Mouse (Mus musculus): ENCODE data around the gene Tmod1.

Gene Tmod1

DNA sequence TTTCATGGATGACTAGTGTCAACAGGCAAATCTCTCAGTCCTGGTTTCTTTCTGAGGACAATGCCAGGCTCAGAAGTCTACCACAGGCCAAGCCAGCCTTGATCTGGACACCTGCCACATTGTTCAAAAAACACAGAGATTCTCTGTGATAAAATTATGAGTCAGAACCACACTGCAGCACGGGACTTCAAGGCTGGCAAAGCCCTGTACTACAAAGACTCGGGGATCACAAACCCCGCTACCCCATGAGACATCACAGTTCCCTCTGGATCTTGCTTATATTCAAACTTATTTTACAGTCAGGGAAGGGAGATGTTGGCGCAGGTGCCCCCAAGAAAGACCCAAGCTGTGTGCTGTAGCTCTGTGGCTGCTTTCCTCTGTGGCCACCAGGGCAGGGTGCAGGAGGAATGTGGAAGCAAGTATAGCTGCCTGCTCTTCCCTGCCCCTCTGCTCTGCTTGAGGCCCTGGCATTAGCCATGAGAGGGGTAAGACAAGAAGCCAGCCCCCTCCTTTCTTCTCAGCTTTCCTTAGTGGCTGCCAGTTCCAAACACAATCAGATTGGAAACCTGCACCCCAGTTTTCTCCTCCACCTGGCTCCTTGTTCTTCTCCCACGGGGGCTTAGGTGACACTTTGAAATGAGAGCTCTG is 53.8 kb downstream of the Tmod1 start:
- DNase-seq: peak; percentile 68 to 81

DNA sequence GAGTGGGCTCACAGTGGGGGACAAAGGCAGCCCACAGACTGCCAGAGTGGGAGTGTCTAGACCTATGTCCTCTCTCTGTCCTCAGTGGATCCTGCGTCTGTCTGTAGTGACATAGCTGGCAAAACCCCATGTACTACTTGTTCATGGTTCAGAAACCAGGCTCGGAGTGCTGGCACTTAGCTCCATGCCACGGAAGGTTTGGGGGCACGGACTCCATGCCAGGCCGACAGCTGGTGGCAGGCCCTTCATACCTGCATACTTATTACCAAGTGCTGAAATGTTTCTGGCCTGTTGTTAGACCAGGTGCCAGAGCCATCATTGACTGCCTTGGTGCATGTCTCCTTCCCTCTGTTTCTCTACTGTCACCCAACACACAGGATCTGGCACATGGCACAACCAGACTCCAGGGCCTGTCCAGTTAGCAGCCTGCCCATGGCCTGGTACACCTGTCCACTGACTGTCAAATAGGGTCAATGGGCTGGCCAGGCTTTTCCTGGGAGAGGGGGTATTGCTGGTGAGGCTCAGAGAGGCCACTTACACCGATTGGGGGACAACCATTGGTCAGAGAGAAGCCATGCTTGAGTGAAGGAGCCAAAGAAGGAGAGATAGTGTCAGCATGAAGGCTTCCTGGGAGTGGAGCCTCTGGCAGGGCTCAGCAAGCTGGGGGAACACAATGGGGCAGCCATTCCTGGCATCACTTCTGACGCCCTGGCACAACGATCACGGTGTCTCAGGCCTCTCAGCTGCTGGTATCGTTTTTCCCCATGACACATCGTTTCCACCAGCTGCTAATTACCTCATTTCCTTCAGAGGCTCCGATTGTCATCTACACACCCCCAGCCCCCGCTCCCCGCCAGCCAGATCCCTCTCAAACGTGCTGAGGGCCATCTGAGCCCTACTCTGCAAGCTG is 56.4 kb downstream of the Tmod1 start:
- peak; percentile 64 to 72 for DNase-seq

DNA sequence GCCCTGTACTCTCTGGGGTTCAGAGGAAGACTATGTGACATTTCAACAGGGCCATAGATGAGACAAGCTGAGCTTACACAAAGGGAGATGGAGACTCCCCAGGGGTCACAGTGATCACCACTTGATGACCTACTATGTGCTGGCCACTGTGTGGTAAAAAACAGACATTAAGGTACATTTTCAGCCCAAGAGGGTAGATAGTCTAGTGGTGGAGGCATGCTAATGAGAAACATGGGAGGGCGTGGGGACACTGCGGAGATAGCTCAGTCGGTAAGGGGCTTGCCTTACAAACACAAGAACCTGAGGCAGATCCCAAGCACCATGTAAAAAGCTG is 57.1 kb downstream of the Tmod1 start:
- DNase-seq: no peak

DNA sequence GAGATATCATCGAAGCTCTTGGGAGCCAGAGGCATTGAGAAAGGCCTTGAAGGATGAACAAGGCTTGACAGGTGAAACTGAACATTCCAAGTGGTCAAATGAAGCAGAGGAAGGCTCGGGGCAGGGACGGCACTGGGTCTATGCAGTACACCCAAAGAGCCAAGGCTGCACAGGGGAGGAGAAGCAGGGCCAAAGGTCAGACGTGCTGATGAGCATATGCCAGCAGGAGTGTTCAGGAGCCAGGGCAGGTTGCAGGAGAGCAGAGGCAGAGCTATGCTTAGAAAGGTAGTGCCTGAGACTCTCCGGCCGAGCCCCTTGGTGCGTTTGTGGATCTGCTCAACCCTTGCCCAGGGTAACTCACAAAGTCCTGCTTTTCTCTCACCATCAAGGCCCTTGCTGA is 57.8 kb downstream of the Tmod1 start:
- DNase-seq: no peak

DNA sequence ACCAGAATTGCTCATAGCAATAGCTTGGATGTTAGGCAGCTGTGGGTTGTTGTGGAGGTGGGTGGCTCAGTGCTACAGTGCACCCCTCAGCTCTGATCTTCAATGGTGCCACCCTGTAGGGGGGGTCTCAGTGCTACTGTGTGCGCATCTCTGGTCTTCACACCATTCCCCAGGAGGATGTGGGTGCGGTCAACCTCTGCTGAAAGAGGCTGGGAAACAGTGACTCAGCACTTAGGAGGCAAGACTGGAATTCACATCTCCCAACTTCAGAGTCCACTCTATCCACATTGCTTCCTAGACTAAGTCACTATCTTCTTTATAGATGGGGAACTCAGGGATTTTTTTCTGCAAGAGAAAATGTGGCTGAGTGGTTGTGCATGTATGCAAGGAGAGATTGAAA is 58.9 kb downstream of the Tmod1 start:
- DNase-seq: no peak

DNA sequence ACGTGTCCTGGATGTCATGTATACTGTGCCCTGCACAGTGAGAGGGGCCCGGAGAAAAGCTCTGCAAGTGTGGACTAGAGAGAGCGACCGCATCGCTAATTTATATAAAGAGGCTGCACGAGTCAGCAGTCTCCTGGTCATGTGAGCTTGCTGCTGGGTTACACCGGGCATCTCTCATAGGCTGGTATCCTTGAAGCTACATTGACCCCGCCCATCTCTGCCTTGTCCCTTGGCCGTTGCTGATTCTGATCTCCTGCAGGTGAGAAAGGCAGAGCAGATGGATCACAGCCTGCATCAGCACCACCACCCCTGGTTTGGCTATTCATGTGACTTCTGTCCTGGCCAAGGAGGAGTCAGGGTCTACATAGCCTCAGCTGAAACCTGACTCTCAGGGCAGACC is 60.4 kb downstream of the Tmod1 start:
- DNase-seq: peak; percentile 60 to 70

DNA sequence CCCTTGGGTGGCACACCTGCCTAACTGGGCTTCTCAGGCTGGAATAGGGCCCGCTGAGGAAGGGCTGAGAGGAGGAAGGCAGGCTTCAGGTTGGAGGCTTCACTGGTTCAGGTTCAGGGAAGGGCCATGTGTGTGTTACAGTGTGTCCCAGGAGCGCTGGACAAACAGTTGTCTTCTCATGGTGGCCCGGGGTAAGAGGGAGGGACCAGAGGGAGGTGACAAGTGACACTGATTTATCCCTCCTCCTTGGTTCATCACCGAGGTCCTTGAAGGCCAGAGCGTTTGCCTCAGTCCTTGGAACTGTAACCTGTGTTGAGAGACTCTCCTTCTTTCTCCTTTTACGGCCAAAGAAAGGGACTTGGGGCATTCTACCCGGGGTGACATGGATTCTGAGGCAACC is 61.8 kb downstream of the Tmod1 start:
- no peak for DNase-seq

DNA sequence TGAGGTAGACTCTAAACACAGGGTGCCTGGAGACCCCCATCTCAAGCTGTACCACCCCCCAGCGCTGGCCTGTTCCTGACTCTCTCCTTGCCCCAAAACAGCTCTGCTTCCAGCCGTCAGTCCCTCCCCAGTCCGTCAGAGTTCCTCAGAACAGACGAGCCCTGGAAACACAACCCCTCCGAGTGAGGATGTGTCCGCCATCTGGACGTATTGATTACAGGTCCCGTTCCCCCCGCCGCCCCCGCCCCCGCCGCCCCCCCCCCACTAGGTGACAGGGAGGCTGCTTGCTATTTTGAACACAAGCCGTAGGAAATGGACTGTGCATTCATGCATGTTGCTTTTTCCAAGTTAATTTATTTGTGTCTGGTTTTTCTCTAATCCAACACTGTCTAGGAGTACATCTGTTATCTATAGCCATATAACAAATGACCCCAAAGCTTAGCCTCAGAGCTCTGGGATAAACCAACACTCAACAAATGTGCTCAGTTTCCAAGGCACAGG is 62.5 kb downstream of the Tmod1 start:
- DNase-seq: no peak

DNA sequence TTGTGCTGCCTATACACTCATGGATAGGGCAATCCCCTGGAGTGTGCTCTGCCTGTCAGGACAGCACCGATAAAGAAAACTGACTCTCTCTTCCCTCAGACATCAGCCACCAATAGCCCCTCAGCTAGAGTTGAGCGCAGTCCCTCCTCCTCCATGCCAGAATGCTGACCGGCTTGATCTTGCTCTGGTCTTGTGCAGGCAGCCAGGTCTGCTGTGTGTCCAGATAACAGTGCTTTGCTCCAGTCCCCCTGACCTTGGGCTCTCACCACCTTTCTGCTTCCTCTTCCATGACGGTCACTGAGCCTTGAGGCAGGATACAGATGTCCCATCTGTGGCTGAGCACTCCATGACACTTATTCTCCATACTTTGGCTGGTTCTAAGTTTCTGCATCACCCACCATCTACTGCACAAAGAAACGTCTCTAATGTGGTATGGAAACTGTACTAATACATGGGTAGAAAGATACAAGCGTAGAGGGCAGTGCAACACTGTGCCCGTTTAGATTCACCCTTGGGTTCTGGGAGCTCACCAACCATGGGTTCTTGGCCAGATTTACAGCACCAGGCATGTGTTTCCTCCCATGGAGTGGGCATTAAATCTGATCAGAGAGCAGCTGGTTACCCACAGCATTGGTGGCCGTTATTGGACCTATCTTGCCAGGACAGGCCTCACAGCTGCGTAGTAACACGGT is 63.5 kb downstream of the Tmod1 start:
- DNase-seq: no peak

DNA sequence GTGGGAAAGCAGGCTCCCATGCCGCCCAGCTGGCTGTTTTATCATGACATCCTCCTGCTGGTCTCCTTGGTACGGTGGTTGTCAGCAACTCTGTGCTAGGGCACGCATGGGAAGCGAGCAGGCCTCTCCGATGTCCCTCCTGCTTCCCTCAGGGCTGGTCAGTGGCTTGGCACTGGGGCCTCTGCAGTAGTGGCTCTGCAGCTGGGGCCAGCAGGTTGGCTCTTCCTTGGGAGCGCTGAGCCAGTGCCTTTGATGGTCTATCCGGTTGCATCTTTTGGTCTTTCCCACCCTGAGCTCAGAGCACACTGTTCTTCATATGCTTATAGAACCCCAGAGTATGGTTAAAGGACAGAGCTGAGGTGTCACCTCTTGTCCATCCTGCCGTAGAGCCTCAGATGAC is 71.3 kb downstream of the Tmod1 start:
- no peak for DNase-seq

DNA sequence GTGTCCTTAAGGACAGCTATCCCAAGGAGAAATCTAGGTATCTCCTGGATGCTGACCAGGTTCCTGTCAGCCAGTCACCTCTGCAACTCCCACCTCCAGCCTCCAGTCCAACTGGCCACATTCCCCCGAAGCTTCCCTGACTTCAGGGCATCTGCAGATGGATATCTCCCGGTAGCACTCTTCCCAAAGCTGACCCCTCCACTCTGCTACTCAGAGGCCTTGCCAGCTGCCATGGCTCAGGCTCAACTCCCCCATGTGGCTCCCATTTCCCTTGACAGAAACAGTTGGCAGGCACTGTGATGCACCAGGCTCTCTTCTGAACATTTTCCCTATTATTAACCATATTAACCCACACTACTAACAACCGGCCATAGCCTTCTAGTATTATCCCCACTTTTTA is 72.6 kb downstream of the Tmod1 start:
- peak; percentile 73 to 74 for DNase-seq

DNA sequence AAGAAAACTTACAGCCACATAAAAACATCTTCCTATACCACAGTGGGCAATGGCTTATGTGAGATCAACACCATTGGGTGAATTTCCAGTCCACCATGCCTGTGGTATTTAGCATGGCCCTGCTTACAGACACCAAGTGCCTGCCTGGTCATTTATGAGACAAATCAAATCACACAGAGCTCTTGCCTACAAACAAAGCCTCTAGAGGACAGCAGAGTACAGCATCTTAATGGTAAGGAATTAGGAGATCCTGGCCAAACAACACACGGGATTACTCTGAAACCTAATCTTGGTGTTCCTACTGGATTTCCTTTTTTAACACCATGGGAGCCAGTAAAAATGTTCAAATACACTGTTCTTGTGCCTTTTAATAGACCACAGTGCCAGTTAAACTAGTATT is 76.6 kb downstream of the Tmod1 start:
- DNase-seq: no peak

DNA sequence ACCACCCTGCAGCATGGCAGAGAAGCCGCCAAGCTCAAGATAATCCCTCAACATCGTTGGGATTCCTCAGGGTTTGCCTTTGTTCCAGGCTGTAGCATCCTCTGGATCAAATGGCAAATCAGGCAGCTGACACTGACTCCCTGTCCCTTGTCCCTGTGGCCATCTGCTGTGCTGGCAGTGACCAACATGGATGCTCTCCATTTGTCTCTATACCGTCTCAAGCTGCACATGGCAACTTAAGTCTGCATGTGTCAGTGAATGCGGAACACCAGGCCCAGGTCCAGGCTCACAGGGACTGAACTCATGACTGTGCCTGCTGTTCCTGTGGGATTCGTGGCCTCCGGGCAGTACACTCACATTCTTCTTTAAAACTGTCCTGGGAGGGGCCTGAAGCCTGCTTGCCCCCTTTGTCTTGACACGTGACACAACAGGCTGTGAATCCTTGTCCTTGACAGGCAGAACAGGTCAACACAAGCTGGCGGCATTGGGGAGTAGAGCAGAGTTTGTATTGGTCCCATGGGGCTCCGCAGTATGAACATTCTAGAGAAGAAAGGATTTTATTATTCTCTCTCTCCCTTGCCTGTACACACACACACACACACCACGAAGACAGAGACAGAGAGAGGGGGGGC is 77.9 kb downstream of the Tmod1 start:
- peak; percentile 86 for DNase-seq

DNA sequence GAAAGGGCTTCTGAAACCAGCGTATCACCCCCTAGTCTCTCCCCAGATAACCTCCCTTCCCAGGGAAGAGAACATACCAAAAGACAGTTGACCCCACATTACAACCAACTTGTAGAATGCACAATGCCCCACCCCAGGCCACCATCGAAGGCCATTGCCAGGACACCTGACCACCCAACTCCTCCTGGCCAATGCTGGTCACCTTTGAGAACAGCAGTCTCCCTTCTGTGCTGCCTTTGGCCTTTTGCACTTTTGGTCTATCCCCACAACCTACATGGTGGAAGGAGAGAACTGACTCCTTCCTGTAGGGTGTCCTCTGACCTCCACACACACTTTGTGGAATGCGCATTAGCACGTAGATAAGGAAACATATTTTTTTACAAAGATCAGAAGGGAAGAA is 78.8 kb downstream of the Tmod1 start:
- DNase-seq: no peak

DNA sequence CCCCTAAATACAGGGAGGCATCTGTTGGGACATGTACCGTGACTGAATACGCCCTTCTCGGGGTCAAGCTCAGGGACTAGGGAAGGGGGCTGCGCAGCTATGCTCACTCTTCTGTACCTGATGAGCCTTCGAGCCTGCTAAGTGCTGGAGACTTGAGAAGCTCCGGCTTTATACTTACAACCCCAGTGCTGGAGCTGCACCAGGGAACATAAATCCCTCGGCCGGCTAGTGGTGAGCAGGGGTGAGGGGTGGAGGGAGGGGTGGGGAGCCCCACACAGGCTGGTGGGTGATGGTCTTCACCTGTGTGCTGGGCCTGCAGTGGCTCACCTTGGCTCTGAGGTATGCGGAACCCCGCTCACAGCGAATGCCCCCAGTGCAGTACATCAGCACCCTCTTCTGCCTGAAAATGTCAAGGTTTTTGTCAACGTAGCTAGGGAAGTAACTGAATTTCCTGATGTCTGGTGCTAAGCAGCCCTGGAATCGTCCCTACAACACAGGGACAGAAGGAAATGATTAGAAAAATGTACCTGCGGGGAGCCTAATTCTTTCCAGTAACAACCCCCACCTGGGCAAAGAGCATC is 80.9 kb downstream of the Tmod1 start:
- DNase-seq: peak in 1 of 2 experiments; percentile 47

DNA sequence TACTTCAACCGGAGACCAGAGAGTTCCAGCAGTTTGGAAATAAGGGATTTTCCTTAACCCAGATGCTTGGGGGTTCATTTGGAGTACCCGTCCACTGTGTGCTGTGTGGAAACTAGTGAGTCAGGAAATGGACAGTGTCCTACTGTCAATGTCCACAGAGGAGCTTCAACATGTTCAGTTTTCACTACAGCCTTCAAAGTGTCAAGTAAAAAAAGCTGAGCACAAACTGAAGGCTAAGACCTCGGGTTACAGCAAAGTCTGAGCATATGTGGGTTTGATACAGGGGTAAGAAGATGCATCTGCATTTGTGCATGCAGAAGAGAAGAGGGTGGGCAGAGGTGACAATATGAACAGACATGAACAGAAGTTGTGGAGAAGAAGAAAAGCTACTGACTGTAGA is 82.0 kb downstream of the Tmod1 start:
- no peak for DNase-seq

DNA sequence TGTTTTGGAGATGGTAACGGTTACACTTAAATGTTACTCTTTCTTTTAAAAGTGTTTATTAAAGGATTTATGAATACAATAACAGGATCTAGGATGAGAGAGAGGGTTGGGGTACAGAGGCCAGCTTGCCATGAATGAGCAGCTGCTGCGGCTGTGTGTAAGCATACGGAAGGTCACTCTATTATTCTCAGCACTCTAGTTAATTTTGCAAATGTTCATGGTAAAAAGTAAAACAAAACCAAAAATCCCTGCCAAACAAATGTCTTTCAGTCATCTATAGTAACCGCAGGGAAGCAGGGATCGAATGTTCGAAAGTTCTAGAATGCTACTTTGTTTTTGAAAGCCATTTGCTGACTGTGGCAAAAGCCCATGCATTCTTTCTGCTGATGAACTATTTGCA is 84.6 kb downstream of the Tmod1 start:
- DNase-seq: no peak

DNA sequence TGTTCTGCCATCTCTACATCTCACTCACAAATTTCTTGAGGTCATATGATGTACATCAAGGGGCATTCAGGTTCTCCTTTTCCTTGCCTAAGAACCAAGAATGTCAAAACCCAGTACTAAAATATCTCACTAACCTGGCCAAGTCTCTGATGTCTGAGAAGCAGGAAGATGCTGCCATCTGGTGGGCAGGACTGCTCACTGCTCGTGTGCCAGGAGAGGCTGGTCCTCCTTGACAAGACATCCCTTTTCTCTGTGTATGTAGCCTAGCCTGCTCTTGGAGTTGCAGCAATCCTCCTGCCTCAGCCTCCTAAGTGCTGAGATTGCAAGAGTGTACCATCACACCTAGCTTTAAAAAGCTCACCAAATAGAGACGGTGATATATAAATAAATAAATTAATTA is 87.8 kb downstream of the Tmod1 start:
- peak; percentile 88 to 92 for DNase-seq

DNA sequence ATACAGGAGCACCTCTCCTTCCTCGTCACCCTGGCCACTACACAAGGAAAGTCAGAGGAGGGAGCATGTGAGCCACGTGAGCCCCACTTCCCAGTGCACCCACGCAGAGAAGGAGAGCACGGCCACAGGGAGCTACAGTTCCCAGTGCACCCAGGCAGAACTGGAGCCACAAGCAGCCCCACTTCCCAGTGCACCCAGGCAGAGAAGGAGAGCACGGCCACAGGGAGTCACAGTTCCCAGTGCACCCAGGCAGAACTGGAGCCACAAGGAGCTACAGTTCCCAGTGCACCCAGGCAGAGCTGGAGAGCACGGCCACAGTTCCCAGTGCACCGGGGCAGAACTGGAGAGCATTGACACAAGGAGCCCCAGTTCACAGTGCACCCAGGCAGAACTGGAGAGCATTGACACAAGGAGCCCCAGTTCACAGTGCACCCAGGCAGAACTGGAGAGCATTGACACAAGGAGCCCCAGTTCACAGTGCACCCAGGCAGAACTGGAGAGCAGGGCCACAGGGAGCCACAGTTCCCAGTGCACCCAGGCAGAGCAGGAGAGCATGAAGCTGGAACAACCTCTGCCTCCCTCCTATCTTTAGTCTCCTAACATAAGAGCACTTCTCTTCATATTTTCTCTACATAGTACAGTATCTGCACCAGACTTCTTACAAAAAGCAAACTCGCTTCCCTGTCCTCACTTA is 90.7 kb downstream of the Tmod1 start:
- no peak for DNase-seq

DNA sequence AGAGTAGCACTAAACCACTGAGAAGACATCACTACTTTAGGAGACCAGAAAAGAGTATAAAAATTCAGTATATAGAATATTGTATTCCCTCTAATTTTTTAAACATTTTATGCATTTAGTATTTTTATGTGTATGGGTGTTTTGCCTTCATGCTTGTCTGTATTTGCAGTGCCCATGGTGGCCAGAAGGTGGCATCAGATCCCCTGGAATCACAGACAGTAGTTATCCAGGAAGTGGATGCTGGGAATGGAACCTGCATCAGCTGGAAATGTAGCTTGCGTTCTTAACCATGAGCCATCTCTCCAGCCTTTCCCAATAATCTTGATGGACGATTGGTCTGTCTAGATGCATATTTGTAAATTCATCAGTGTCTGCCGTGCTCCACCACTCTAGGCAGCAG is 91.5 kb downstream of the Tmod1 start:
- DNase-seq: peak; percentile 45 to 69

DNA sequence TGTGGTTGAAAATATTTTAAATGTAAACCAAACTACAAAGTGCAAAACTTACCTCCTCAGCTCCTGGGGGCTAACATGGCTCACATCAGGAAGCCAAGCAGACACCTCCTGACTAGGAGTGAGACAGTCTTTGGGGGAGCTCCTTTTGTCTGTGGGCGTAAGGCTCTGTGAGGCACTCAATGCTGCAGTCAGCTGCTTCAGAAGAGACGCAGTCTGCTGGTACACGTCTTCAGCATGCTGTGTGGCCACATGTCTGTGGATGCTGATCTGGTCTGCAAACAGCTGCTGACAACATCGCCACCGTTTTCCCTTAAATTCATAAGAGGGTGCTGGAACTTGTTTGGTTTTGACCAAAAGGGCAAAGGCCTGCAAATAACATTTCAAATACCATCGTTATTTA is 93.1 kb downstream of the Tmod1 start:
- no peak for DNase-seq

DNA sequence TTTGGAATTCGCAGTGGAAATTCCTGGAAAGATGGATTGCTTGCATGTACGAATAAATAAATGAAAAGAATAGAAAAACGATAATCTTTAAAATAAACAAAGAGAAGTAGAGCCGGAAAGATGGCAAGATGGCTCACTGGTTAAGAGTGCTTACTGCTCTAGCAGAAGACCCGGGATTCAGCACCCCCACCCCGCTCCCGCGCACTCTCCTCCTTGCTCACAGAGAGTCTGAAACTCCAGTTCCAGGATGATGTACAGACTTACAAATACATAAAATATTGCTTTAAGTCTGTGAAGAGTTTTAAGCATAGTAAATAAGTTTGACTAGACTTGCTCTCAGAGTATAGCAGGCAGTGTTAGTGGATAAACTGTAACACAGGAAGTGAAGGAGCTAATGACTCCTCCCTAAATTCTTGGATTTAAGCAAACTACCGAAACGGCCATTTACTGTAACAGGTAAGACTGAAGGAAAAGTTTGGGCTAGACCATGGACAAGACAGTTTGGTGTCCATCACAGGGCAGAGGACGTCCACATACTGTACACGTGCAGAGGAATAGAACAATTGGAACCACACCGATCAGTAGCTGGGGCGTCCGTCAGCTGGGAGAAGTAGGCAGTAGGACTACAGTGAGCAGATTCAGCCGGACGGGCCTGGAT is 99.0 kb downstream of the Tmod1 start:
- no peak for DNase-seq
